Mouse (Mus musculus) mouse trophoblast stem cell (cell line): ENCODE measurements around the gene Slc38a10.

Experiments
- in situ Hi-C, 2 experiments: fragments of 300-500 bp; cut with MseI, MboI; formaldehyde crosslinking; loops; 2 replicates in 1 of 2; 3 replicates in 1 of 2; pipeline ENCODE4 v1.15.1; 2025

Gene Slc38a10

DNA sequence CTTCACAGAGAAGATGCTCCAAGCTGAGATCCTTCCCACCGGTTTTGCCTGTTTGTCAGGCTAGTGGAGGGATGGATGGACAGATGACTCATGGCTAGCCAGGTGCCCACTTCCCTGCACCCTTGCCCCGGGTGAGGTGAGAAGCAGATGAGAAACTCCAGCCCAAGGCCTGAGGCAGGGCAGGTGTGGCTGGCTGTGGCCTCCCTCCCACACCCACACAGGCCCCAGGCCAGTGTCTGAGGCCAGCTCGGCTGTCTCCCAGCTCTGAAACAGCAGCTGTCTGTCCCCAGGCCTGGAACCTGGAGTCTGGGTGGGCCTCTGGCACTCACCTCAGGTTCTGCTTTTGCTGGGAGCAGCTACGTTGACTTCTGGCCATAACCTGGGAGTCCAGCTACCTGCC lies 24.8 kb upstream of the Slc38a10 start:
- in situ Hi-C loops: no loop called here

DNA sequence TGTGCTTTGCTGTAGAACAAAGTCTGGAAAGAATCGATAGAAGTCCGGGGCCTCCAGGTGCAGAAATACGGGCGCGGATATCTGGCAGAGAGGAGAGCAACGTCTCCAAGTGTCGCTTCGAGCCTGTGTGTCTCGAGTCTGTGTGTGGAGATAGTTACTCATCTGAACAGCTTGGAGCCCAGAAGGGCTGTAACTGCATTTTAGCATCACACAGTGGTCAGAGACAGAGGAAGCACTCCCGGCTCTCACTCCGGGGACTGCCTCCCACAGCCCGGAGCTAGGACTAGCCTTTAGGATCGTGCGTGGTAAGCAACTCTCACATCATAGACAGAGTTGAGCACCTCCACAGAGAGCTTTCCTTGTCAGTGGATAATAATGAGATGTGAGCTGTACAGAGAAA lies 22.1 kb upstream of the Slc38a10 start:
- in situ Hi-C loops: no loop called here

DNA sequence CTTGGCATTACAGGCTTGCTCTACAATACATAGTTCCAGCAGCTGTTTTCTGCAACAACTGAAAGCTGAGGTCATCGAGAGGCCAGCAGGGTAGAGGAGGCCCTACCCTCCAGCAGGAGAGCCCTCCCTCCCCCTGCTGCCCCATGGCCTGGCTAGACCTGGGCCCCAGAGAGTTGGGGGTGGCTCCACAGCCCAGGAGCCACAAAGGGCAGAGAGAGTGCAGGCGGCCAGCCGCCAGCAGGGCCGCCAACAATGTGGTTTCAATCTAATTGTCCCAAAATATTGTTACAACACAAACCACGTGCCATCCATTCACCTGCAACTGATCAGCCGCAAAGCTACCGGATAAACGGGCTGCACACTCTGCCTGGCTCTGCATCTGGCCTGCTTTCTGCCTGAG lies 20.0 kb upstream of the Slc38a10 start:
- in situ Hi-C loops: no loop called here

DNA sequence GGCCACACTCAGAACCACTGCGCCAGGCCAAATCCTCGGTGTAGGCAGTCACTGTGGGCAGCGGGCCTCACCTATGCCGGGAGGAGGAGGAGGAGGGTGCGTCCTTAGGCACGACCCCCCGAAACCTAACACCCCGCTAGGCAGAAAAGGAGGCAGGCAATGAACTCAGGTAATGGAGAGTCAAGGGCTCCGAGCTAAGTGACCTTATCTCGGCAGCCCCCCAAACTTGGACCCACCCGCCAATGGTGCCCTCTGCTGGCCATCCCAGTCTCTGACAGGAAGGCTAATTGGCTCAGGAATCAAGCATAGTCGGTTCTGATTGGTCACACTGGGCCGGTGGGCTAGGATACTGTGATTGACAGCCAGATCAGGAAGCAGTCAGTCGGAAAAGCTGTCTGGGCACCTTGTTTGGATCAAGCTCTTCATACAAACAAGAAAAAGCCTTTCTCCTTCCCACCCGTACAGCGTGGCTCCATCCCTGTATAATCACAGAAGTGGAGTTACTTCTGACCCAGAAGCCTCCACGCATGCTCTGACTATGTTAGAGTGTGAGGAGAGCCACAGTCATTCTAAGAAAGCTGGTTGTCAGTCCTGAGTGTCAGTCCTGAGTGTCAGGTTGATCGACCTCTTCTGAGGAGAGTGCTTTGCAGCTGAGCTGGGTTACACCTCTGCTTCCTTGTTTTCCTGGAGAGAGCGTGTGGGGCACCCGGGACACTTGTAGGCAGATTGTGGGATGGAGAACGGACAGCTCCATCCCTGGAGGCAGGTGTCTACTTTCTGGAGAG lies 18.3 kb upstream of the Slc38a10 start:
- in situ Hi-C loops: no loop called here

DNA sequence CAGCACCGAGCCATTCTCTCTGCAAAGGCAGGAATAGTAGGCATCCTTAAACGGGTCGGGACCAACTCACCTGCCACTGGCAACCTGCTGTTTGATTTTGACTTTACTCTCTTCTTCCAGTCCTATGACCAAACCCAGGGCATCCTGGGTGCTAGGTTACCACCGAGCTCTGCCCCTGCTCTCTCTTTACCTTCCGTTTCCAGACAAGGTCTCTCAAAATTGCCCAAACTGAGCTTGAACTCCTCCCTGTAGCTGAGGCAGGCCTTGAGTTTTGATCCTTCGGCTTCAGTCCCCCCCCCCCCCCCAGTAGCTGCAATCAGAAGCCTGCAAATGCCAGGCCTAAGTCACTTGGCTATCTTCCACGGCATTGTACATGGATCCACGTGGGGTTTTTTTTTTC lies 17.4 kb upstream of the Slc38a10 start:
- in situ Hi-C loops: no loop called here

DNA sequence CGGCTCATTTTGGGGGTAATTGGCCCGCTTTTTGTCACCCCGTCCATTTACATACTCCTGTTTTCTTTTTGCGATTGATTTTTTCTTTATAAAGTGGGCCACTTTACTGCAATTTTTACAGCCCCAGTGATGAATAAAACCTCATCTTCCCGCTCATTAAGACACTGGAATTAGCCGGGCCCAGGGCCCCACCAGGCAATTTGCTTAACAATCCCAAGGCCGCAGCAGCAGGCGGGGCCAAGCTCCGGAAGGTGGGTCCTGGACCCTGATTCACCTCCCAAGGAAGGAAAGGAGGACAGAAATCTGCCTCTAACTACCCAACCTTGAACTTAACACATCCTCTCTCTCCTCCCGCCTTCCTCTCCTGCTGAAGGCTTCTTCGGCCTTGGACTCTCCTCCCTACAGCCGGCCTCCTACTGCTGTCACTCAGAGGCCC lies 16.8 kb upstream of the Slc38a10 start:
- in situ Hi-C loops: no loop called here

DNA sequence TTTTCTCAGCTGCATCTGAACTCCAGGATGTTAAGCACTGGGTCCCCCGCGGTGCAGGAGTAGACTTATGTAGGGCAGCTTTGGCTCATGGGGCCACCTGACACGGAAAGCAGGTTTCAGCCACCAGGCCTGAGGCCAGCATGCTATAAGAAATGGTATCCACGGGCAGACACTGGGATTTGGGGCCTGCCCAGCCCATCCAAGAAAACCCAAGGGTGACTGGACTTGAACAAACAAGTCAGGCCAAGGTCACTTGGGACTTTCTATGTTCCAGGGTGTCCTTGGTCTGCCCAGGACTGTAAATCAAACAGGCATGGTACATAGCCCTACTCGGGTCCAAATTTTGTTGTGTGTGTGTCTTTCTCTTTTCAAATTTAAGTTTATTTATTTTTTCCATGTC lies 15.9 kb upstream of the Slc38a10 start:
- in situ Hi-C loops: no loop called here

DNA sequence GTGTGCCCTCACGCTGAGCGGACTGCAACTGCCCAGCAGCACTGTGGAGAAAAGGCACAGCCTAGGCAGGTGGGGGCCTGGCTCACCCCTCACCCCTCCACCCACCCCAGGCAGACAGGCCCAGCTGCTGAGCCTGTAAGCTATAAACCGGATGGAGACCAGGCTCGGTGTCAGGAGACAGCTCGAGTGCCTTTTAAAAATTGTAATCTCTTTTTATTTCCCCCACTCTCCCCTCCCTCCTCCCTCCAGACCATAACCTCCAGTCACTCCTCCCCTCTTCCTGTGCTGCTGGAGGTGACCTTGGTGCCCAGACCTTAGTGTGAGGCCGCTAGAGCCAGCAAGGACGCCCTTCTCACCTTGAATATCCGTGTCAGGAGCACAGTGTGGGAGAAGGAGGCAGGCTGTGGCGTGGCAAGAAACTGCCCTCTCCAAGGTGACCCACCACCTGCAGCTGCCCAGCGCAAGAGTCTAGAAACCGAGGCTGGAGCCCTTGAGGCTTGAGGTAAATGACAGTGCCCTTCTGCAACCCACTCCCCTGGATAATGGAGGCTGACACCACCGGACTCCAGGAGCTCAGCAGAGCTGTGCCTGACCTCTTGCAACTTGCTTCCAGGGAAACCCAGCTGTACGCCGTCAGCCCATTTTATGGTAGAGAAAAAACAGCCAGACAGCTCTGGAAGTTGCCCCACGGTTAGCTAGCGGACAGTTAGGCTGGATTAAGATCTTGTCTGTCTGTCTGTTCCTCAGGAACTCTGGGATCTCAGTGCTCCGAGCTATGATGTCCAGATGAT lies 13.5 kb upstream of the Slc38a10 start:
- in situ Hi-C loops: no loop called here

DNA sequence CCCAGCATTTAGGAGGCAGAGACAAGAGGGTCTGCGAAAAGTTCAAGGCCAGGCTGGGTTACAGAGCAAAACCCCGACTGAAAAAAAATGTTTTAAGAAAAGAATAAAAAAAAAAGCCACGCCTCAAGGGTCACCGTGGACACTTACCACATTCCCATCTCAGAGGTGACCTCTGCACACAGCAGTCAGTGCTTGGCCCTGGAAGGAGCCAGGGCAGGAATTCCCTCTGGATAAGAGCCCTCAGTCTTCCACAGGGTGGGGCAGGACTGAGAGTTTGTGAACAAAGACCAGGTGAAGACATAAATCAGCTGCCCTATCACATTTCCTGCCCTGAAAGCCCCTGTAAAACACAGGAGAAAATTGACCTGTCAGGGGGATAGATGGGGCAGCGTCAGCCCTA lies 12.9 kb upstream of the Slc38a10 start:
- in situ Hi-C loops: no loop called here

DNA sequence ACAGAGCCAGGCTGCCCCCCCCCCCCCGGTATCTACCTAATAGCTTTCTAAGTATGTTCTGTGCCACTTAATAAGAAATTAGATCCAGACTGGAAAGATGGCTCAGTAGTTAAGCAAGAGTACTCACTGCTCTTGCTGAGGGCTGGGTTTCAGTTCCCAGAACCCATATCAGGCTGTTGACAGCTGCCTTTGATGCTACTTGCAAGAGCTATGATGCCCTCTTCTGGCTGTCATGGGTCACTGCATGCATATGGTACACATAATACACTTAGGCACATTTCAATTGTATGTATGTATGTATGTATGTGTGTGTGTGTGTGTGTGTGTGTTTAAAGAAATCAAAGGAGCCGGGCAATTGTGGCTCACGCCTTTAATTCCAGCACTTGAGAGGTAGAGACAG lies 12.1 kb upstream of the Slc38a10 start:
- in situ Hi-C loops: no loop called here

DNA sequence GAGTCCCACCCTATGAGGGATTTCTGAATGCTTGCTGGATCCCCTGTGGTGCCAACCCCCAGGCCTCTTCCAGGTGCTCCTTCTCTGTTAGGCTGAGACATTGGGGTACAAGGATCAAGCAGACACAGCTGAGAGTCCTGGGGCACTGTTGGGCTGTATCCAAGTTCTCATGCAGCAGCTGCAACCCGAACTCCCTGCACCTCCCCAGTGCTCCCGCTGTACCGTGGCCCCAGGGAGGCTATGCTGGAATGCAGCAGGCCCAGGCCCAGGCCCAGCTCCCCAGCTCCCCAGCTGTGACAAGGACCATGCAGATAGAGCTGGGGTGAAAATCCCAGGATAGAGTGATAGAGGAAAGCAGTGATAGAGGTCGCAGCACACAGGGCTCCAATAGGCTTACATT lies 10.1 kb upstream of the Slc38a10 start:
- in situ Hi-C loops: no loop called here

DNA sequence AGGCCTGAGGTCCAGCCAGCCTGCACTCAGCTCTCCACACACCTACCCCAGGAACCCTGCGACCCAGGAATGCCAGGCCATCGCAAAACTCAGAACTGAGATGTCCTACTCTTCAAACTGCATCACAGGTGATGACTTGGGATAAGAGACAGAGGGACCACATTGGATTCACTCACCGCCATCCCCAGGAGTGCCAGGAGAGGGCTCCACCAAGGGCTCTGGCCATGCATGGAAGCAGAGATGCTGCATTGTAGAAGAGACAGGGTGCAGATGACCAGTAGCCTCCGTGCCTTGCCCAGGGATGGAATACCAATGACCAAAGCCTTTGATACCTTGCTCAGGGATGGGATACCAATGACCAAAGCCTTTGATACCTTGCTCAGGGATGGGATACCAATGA lies 9.3 kb upstream of the Slc38a10 start:
- in situ Hi-C loops: no loop called here

DNA sequence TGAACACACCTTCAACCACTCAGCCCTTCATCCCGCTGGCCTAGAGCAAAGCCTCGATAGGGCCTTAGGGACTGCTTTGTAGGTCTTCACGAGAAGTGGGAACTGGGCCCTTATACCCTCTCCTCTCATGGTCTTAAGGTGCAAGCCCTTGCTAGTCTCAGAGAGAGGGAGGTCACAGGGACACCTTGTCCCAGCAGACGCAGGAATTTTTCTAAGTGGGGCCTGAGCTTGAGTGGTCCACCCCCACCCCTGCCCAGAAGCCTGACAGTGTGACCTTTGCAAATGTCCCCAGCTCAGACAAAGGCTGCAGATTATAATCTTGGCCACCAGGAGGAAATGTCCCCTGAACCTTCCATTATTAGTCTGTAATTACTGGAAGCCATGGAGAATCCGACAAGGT lies 8.5 kb upstream of the Slc38a10 start:
- in situ Hi-C loops: no loop called here

DNA sequence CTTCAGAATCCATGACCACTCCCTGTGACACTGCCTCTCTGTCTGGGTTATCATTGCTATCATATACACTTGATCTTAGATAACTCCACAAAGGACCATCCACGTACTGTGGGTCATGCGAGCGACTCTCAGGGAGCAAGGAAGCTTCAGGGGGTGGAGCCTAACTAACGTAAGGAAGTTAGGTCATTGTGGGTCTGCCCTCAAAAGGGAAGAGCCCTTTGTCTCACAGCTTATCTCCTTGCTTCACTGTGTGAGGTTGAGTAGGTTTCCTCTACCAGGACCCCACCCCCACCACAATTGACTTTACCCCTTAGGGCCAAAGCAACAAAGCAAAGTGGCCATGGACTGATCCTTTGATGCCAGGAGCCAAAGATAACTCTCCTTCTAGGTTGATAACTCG lies 7.7 kb upstream of the Slc38a10 start:
- in situ Hi-C loops: no loop called here

DNA sequence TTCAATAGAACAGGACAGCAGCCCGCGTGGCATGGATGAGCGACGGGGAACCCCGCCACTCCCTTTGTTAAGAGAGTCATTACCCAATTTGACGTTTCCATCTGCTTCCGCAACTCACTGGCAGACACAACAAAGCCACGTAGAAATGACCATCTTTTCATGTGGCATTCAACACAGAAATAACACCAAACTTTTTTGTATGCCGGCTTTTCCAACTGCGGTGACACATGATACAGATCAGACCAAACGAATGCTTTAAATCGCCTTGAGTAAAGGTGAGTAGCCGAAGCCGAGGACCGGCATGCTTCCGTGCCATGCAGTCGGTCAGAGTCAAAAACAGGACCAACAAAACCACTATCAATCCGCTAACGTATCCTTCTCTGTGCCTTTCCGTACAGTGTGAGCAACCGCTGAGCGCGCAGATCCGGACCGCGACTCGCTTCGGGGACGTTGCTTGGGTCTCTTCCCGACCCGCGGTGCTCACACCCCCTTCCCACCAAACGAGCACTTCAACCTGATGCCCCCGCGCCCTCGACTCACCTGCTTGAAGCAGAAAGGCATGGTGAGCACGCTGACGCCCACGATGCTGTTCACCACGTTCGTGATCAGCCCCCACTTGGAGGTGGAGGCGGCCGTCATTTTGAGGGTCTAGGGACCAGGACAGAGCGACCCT lies 570 bp downstream of the Slc38a10 start:
- in situ Hi-C loops: no loop called here

DNA sequence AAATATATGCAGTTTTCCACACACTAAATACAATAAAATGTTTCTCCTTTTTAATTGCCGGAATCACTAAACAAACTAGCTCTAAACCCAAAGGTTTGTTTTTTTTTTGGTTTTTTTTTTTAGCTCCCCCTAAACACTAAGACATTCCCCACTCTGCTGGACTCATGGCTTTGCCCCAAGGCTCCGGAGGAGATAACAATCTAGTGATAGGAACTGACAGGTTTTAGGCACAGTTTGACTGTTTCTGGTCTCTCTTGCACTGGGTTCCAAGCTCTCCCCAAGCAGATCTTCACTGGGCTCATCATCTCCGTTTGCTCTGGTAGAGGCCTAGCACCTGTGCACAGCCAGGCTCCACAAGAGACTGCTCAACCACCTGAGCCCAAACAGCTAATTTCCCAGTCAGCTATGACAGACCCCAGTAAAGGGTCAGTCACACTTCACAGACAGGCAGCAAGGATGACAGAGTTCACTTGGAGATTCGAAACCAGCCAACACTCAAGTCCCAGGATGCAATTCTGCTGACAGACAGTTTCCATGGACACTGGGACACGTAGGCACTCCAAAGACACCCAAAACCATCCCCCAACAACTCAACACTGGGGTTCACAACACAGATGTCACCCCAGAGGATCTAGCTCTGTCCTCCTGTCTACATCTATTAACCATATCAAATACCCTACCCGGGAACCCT lies 1.5 kb downstream of the Slc38a10 start:
- in situ Hi-C loops: no loop called here

DNA sequence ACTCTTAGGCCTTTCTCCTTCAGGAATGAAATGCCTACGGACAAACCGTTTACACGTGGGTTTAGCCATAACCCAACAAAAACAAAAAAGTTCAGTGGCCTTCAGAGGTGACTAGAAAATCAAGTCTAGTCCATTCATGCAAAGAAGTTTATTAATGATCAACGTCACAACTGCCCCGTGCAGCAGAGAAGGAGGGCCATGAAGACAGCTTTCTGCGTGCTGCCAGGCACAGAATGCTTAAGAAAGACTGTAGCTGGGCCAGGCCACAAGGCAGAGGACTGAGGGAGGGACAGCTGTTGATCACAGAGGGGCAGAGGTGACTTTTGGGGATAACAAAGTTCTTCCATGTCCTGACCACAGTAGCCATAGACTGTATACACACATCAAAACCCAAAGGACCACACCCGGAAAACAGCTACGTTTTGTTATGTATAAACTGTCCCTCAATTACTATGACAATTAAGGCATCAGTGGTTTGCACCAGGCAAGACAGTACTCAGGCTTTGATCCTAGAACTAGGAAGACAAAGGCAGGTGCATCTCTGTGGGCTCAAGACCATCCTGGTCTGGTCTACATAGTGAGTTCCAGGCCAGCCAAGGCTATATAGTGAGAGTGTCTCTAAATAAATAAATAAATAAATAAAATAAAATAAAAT lies 2.8 kb downstream of the Slc38a10 start:
- in situ Hi-C loops: no loop called here

DNA sequence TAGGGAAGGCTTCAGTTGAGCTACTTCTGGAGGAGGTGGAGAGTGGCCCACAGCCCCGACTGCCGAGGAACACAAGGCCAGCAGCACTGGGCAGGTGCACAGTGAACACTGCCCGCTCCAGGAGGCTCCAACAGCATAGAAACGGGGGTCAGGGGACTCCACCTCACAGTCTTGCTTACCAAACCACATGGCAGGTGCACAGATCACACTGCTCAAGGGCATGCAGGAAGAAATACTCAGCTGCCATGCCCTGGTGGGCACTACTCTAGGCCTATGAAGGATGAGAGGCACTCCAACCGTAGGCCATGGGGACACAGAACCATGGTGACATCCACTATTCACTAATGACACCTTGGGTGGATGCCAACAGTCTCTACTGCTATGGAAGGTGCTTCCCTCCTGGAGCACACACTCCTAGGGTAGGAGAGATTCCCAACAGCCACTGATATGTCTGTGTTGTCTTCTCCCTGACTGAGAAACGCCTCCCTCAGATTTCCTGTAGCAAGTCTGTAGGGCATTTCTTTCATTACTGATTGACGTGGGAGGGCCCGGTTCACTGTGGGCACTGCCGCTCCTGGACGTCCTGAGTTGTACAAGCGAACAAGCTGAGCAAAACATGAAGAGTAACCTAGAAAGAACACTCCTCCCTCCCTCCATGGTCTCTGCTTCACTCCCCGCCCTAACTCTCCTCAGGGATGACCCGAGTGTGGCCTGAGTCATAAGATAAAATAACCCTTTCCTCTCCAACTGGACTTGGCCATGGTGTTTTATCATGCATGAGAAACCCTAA lies 7.2 kb downstream of the Slc38a10 start:
- in situ Hi-C loops: no loop called here

DNA sequence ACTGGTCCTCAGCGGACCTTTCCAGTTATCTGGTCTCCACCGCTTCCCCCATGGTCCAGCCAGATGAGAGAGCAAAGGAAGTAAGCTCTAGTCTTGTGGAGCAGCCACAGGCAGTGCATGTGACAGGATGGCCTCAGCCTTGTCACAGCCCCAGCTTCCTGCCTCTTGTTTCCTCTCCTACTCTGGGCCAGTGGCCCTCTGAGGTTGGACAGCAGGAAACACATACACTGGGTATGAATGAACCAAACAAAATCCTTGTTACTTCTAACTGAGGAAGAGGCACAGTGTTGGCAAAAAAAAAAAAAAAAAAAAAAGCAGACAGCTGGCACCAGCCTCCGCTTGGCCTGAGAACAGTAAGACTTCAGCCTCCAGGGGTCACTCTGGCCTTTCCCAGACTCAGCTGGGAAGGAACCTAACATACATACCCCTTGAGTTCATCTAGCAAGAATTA lies 8.5 kb downstream of the Slc38a10 start:
- in situ Hi-C loops: no loop called here

DNA sequence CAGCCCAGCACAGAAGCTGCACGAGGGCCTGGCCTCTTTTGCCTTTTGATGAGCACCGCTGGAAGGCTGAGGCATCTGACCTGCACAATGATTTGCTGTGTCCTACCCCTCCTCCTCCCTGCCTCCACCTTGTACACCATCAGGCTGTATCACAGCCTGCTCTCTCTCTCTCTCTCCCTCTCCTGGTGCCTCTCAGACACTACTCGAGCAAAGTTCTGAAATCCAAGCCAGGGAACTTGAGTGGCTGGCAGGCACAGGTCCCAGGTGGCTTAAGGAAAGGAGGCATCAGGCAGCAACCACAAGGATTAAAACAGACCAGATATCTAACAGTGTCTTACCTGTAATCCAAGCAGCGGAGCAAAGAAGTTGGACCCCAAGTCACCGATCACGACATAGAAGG lies 10.9 kb downstream of the Slc38a10 start:
- in situ Hi-C loops: no loop called here

DNA sequence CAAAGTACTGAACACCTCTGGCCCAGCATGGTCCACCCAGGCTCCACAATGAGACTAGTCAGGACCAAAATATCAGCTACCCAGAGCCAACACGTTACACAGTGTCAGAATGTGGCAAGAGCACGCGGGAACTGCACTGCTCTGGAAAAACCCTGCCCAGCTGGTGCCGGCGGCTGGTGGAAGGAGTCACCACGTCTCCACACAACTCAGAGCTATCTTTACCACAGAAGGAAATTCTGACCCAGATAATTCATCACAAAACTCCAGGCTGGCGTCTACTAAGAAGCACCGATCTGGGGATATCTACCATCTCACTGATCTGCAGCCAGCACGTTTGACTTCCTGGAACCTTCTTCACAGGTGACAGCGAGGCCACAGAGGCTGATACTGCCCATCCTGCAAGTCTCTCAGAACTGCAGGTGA lies 11.8 kb downstream of the Slc38a10 start:
- in situ Hi-C loops: no loop called here
